Mouse (Mus musculus) kidney, adult 2 months (tissue): ENCODE data around the gene Fam84b. TPM values are rescaled to one million over a fixed set of nuclear protein-coding genes. Genes with fewer than 3 reads are reported as not detected.

Experiments used
- DNase-seq: peaks from one replicate; pipeline ENCODE4 v3.0.0; 2021
- H3K27ac ChIP-seq: fragments of 200-500 bp; 2 replicates; pipeline ENCODE4 v1.5.1; 2012; ENCODE audit warnings: low read depth, low read length, control low read depth, inconsistent platforms; ENCODE audit not compliant: insufficient read depth
- H3K27me3 ChIP-seq: fragments of 200-500 bp; replicated peaks from 2 replicates; pipeline ENCODE4 v1.6.1; 2012; ENCODE audit warnings: mild to moderate bottlenecking, moderate library complexity, low read length, inconsistent platforms; ENCODE audit not compliant: control insufficient read depth, insufficient read depth
- H3K36me3 ChIP-seq: fragments of 200-500 bp; 2 replicates; pipeline ENCODE4 v1.6.1; 2012; ENCODE audit warnings: mild to moderate bottlenecking, moderate library complexity, low read length, inconsistent platforms; ENCODE audit not compliant: control insufficient read depth, insufficient read depth
- H3K4me1 ChIP-seq: fragments of 200-500 bp; 2 replicates; pipeline ENCODE4 v1.6.1; 2011; ENCODE audit warnings: low read length; ENCODE audit not compliant: control insufficient read depth, insufficient read depth
- H3K4me3 ChIP-seq: fragments of 200-500 bp; 2 replicates; pipeline ENCODE4 v1.5.1; 2011; ENCODE audit warnings: mild to moderate bottlenecking, low read depth, low read length, control low read depth; ENCODE audit not compliant: insufficient read depth
- CTCF ChIP-seq: fragments of 200-500 bp; conservative IDR thresholded peaks from 2 replicates; pipeline ENCODE4 v1.5.1; 2011; ENCODE audit warnings: low read depth, mild to moderate bottlenecking, control low read depth, low read length, moderate library complexity, mixed read lengths; ENCODE audit not compliant: insufficient read depth, insufficient read length
- POLR2A ChIP-seq: fragments of 200-500 bp; IDR thresholded peaks from one replicate; pipeline ENCODE4 v1.6.1; 2011; ENCODE audit warnings: low read depth, low read length, control low read depth
- WGBS: fragments of 180-500 bp; shearing (Covaris S2); methylation state at CpG from one replicate; pipeline ENCODE4 v1.1.7; 2018; 5-methylcytosine and 5-hydroxymethylcytosine counted together
- polyA plus RNA-seq: library from polyadenylated mRNA; depleted of rRNA; stranded (reverse); fragments of >200 nt; gene quantifications from 2 replicates; pipeline ENCODE4 v1.2.3, GENCODE M21; 2012; rRNA removed

Fam84b gene
- polyA plus RNA-seq, result 18.1 and 21.1 TPM in 2 replicates

- 26% methylated on average over 17 of the region's 17 CpGs for WGBS
- DNase-seq, result peak; percentile 59
- Histone ChIP-seq H3K27ac (no peak within 1 kb of the TSS; the same call in 1 of the 2 replicates), H3K27me3 (no peaks in the 10 kb centered on the region), H3K4me3 (no peak within 1 kb of the TSS), H3K36me3 (no peaks in the 10 kb centered on the region), H3K4me1 (peaks cover 3% of the 10 kb centered on the region)
- TF ChIP-seq CTCF (no peak), POLR2A (no peak)
Observed at GRCm38 (mm10) chr15:60853231-60853999, at the start of gene Fam84b. Gene Fam84b, minus strand, starts transcription at chr15:60853778.

- no peak overlapping the region for H3K27ac ChIP-seq
- no peak for DNase-seq
Observed at GRCm38 (mm10) chr15:60898187-60898965, 44.8 kb upstream of the Fam84b start.

DNA sequence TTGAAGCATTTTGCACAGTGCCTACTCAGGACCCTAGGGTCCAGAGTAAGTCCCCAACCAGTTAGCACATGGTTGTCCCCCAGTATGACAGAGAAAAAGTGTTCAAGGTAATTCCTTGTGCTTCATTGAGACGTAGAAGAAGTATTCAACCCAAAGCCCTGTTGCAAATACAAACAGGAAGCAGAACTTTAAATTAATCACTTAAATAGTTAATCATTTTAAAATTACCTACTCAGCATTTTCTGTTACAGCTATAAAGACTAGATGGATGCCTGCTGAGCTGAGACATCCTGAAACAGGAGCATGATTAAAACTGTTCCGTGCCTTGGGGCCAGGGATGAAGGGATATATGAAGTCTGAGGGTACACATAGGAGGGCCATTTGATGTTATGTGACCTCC, 42.5 kb upstream of the Fam84b start:
- no peak for TF ChIP-seq POLR2A
- Histone ChIP-seq H3K4me3 (no peak overlapping the region), H3K27ac (no peak overlapping the region), H3K36me3 (no peaks in the 10 kb centered on the region), H3K27me3 (no peaks in the 10 kb centered on the region; the same call in 1 of the 2 replicates), H3K4me1 (no peaks in the 10 kb centered on the region)
- DNase-seq, result no peak
- WGBS, result 77% methylated on average over 2 of the region's 2 CpGs

More at GRCm38 (mm10) chr15:60898187-60898965, 44.8 kb upstream of the Fam84b start:
- Histone ChIP-seq H3K4me3 (no peak overlapping the region), H3K4me1 (no peaks in the 10 kb centered on the region), H3K36me3 (no peaks in the 10 kb centered on the region), H3K27me3 (no peaks in the 10 kb centered on the region; the same call in 1 of the 2 replicates)
- no peak for TF ChIP-seq POLR2A
- no peak for TF ChIP-seq CTCF
- WGBS, result 32% methylated on average over 6 of the region's 6 CpGs

GRCm38 (mm10) chr15:60892976-60893463, 39.4 kb upstream of the Fam84b start:
- Histone ChIP-seq H3K27me3 (no peaks in the 10 kb centered on the region; the same call in 1 of the 2 replicates), H3K27ac (peak overlapping the region; percentile 54; the same call in 1 of the 2 replicates), H3K4me3 (no peak overlapping the region), H3K36me3 (no peaks in the 10 kb centered on the region), H3K4me1 (no peaks in the 10 kb centered on the region)
- TF ChIP-seq POLR2A (no peak), CTCF (no peak)
- 52% methylated on average over 3 of the region's 3 CpGs for WGBS
- peak; percentile 73 for DNase-seq

DNA sequence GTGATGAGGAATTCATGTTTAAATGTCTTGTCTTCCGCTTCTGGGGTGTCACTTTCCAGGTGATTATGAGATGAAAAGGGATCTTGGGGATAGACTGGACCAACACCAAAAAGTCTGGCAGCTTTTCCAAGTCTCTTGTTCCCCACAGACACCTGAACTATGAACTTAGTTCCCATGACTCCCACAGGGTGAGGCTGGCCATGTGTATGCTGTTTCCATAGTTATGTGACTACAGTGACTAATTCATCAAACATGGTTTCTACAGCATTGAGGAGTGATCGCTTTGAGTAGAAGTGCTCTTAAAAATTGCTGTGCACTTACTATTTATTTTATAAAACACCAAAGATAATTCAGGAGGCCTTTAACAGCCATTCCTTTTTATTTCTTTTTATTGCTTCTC, 35.1 kb upstream of the Fam84b start:
- Histone ChIP-seq H3K36me3 (no peaks in the 10 kb centered on the region), H3K27me3 (no peaks in the 10 kb centered on the region), H3K4me1 (no peaks in the 10 kb centered on the region), H3K27ac (no peak overlapping the region), H3K4me3 (no peak overlapping the region)
- WGBS, result 85% methylated on average over 2 of the region's 2 CpGs
- TF ChIP-seq POLR2A (no peak), CTCF (no peak)
- no peak for DNase-seq

GRCm38 (mm10) chr15:60875721-60876120, 22.1 kb upstream of the Fam84b start:
- TF ChIP-seq POLR2A, result no peak
- no peak for TF ChIP-seq CTCF
- H3K27ac ChIP-seq, result no peak overlapping the region

GRCm38 (mm10) chr15:60862417-60862816, 8.8 kb upstream of the Fam84b start:
- Histone ChIP-seq H3K4me3 (no peak overlapping the region), H3K36me3 (no peaks in the 10 kb centered on the region), H3K4me1 (no peaks in the 10 kb centered on the region), H3K27ac (no peak overlapping the region), H3K27me3 (peaks cover 1% of the 10 kb centered on the region; the same call in 1 of the 2 replicates)
- no peak for DNase-seq
- WGBS, result 73% methylated on average over 3 of the region's 3 CpGs
- TF ChIP-seq POLR2A (no peak), CTCF (no peak)

More at GRCm38 (mm10) chr15:60875721-60876120, 22.1 kb upstream of the Fam84b start:
- WGBS, result 72% methylated on average over 6 of the region's 6 CpGs
- Histone ChIP-seq H3K36me3 (no peaks in the 10 kb centered on the region), H3K4me3 (no peak overlapping the region), H3K4me1 (no peaks in the 10 kb centered on the region), H3K27me3 (no peaks in the 10 kb centered on the region)
- no peak for DNase-seq
